Mouse (Mus musculus) hematopoietic stem cell, adult 5-6 weeks (primary cell): ENCODE measurements around the gene Gpr84. TPM values are rescaled to one million over a fixed set of nuclear protein-coding genes. Genes with fewer than 3 reads are reported as not detected.

Experiments used
- ATAC-seq, 2 experiments: fragments of 125-278 bp in 1 of 2; replicated peaks in 1 of 2; 2 replicates each; pipeline ENCODE4 v1.8.0; 2016 to 2017; ENCODE audit warnings: inconsistent platforms in 2 of 2, mild to moderate bottlenecking in 2 of 2, moderate number of reproducible peaks in 2 of 2, low read depth in 1 of 2, moderate TSS enrichment in 1 of 2; ENCODE audit not compliant: low FRiP score in 2 of 2, poor library complexity in 2 of 2, severe bottlenecking in 2 of 2, insufficient read depth in 1 of 2, low TSS enrichment in 1 of 2
- total RNA-seq: library from RNA; stranded (forward); fragments of 172-1452, 232-1000 nt; gene quantifications from 2 replicates; pipeline ENCODE4 v1.2.3, GENCODE M21; 2017

Gene Gpr84
- total RNA-seq, 1 experiment from 2014 or later, result 1.3 TPM

DNA sequence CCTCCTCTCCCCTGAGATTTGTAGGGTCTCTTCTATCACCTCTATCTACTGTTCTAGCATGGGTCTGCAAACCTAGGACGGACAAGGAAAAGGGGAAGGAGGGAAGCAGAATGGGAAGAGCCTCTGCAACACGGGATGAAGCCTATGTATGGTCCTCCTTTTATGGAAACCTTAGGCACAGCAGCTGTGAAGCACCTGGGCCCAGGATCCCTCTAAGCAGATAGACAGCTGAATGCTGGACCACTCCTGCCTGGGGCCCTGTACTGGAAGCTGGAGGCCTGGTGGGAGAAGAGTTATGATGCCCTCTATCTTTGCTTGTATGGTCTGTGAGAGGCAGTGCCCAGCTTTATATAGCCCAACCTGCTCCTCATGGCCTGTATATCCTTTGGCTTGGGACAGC lies 9.9 kb downstream of the Gpr84 start:
- ATAC-seq, result no peak

DNA sequence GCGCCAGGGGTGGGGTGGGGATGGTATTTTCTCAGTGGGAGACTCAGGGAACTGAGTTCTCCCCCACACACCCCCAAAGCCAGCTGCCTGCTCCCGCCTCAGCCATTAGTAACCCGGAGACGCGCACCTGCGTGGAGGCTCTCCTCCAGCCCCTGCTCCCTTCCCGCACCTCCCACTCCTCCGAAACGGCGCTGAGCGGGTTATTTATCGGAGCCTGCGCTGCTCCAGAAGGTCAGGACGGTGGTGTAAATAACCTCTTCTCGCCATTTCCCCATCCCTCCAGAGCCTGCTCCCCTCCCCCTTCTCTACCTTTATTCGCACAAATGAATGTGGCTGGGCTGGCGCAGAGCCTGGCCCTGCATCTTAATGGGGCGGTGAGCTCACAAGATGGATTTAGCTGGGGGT lies 10.3 kb downstream of the Gpr84 start:
- ATAC-seq, result no peak

DNA sequence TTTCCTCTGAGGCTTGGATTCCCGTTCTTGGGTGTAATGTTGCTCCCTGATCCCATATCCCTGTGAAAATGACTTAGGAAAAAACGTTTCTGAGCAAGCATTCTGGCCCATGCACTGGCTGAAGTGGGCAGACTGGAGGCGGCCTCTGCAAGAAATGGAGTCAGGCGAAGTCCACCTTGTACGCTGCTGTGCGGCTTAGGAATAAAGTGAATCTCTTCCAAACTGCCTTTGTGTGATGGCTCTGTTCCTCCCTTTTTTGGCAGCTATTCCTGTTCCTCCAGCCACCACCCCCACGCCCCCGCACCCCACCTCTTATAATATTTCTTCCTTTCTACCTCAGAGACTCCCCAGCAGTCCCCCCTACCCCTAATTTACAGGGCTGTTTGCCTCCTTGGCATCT lies 10.8 kb downstream of the Gpr84 start:
- ATAC-seq, result no peak

DNA sequence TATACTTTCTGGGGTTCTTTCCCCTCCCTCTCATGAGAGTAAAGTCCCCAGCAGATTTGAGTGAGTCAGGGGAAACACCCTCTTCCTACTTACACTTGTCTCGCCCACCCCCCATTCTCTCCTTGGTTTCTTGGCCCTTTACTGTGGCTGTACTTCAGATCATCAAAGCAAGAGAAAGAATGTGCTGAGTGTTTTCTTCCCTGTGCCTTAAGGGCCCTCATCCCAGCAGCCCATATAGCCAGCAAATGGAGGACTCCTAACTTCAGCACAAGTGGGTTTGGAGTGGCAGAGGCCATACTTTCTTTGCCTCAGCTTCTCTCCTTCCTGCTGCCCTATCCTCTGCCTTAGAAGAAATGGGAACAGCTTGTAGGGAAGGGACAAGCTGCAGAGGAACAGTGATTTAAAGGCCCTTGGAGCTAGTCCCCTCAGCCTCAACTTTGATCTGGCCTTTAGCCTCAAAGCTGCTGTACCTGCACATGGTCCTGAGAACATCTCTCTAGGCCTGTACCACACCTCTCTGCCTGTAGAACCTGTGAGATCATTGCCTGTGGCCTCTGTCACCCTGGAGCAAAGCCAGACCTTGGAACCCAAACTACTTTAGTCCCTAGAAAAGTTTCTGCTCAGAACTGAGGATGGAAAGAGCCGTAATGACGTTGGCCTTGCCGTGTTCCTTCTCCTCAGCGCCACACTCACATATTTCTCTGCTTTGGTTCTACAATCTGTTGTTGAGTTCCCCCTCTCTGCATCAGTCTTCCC lies 11.4 kb downstream of the Gpr84 start:
- no peak for ATAC-seq

DNA sequence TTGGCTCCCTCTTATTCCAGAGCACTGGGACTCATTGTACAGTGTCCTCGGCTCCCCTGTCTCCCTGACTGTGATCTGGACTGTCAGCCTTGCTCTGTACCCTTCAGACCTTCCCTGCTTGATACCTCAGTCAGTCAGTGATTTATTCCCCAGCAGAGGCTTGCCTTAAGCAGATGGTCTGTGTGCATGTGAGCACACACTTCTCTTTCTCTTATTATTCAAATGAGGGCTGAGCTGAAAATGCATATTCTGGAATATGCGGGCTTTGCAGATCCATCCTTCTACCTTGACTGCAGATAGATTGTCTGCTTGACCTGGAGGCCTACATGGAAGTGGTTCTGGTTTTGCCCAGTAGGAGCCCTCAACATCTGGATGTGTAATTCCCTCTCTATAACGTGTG lies 12.4 kb downstream of the Gpr84 start:
- ATAC-seq, result no peak

DNA sequence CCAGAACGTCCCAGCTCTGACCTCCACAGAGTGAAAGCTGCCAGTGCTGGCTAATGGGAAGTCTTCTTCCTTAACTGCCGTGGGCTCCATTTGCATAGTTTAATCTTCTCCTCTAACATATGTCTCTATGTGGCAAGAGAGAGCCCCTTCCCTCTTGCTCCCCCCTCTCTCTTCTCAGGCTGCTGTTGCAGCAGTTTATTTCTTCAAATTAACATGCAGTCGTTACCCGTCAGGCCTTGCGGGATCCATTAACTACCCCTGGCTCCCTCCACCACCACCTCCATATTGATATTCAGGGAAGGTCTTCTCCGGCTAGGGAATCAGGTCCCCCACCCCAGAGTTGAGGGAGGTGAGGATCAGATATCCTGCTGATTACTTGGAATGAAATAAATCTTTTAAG lies 13.1 kb downstream of the Gpr84 start:
- ATAC-seq, result no peak

DNA sequence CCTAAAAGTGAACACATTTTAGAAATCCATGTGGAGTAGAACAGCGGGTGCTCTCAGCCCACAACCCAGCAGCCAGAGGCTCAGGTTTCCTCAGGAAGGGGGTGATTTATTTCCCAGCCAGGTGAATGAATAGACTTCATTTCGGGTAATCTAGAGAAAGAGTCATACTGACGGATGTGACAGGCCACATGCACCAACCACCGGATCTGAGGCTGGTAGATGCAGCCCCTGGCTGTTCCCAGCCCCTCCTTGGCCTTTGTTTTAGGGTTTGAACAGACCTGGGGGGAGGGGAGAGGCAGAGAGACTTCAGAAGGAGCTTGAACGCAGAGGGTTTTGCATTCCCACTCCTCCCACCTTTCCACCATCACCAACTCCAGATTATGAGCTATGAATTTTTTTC lies 14.6 kb downstream of the Gpr84 start:
- ATAC-seq, result peak; percentile 72 to 84; a peak in 3 of 4 replicates

DNA sequence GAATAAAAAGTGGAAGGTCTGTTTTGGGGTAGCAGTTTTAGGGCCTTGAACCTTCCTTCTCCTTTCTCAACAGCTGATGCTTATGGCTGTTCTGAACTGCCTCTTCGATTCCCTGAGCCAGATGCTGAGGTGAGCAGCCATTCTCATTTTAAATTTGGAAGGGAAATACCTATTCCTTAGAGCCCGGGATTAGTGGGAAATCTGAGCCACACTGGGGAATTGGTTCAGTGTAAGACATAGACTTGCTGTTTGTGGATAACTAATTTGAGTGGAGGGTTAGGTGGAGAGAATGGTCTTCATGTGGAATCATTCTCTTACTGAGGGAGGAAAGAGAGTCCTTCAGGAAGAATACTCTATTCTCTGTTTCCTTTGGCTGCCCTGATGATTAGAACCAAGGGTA lies 15.8 kb downstream of the Gpr84 start:
- ATAC-seq, result no peak

DNA sequence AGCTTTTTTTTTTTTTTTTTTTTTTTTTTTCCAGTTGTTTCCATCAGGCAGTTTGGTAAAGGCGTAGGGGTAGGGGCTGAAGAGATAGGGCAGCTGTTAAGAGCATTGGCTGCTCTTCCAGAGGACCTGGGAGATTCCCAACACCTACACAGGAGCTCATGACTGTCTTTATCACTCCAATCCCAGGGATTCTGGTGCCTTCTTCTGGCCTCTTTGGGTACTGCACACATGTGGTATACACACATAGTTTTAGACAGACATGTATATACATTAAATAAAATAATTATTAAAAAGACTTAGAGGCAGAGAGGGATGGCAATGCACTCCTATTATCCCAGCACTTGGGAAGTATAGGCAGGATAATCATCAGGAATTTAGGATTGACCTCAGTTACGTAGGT lies 17.0 kb downstream of the Gpr84 start:
- no peak for ATAC-seq

DNA sequence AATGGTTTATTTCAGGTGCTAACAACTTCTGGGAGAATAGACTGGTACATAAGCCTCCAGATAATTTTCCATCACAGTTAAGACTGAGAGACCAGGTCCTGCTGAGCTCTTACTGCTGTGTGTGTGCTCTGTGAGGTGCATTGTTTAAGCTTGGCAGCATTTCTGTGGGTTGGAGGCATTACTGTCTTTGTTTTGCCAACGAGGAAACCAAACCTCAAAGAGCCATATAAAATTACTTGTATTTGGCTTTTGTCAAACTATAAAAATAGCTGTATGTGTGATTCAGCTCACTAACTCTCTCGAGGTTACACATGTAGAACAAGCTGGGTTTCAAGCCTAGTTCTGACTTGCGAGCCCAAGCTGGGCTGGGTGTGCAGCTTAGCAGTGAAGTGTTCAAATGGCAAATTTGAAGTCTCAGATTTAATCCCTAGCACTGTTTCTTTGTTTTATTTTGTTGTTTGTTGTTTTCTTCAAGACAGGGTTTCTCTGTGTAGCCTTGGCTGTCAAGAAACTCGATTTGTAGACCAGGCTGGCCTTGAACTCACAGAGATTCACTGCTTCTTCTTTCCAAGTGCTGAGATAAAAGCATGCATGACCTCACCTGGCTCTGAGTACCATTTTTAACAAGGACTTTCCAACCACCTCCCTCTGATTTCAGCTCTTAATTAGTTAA lies 17.6 kb downstream of the Gpr84 start:
- no peak for ATAC-seq

DNA sequence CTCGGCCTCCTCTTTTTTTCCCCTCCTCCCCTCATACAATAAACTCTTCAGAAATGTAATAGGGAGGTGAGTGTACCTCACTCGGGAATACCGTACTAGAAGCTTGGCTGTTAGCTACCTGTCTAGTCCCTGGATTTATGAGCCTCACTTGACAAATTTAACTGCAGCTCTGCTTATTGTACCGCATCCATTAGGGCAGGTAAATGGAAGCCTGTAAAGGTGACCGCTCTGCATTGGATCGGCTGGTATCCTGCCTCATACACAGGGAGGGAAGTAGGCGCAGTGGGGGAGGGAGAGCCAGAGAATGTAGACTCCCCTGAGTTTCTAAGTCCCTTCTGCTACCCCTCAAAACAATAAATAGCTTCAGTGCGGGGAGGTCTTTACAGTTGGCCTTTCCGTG lies 19.6 kb downstream of the Gpr84 start:
- ATAC-seq, result no peak

DNA sequence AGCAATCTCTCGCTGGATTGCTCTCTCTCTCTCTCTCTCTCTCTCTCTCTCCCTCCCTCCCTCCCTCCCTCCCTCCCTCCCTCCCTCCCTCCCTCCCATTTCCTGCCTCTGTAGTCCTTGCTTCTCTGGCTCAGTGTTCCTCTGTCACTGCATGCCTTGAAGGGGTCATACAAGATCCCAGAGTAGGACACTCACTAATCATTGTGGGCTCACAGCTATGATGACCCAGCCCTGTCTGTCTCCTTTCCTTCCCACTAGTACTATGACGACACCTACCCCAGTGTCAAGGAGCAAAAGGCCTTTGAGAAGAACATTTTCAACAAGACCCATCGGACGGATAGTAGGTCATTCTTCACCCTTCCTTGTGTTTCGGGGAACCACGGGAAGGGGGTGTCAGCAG lies 20.0 kb downstream of the Gpr84 start:
- no peak for ATAC-seq

DNA sequence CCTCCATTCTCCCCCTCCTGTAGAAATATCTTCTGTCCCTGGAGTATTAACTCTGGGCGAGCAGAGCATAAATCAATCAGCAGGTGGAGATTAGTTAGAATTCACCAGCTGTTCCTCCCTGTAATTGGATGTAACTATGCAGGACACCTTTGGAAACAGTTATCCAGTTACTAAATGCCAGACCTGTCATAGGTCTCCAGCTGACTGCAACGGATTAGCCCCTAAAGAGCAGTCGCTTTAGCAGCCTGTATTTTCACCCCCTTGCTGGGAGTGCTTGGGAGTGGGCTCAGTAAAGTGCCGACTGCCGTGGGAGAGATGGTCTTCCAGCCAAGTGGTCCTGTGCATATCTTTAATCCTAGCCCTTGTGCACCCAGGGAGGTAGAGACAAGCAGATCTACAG lies 20.8 kb downstream of the Gpr84 start:
- no peak for ATAC-seq

DNA sequence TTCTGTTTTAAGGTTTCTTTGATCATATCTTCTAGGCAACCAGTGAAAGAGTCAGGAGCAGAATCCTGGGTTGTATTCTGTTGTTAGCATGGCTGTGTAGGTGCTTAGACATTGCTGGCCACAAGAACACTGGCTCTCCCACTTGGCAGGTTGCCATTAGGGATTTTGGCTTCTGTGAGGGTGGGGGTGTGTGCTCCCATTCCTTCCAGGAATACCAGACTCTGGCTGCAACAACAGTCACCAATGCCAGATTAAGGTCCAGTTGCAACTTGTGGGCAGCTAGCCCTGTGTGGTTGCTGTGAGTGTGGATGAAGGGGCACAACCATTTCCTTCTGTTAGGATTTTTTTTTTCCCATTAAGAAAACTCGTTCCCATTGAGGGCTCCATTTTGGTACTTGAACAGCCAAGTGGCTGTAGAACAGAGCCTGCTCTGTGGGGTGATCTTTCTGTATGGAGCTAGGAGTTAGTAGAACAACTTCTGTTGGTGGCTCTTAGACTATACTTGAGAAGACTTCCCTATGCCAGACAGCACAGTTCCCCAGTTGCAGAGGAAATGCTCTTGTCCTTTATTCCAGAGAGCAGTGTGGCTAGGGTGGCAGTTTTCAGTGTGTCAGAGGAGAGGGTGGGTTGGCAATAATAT lies 24.5 kb downstream of the Gpr84 start:
- no peak for ATAC-seq

DNA sequence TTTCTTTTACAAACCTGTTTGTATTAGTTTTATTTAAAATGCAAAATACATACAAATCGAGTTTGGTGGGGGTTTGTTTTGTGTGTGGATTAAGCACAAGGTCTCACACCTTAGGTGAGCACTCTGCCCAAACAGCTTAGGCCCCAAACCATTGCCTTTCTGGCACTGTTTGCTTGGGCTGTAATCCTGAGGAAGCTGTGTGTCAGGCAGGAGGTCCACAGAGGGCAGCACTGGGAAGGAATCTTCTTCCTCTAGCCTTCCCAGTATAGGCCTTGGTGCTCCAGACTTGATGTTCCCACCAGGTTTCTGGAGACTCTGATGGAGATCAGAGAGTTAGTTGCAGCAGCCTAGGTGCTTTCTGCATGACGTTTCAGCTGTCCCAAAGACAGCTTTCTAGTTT lies 25.8 kb downstream of the Gpr84 start:
- no peak for ATAC-seq

DNA sequence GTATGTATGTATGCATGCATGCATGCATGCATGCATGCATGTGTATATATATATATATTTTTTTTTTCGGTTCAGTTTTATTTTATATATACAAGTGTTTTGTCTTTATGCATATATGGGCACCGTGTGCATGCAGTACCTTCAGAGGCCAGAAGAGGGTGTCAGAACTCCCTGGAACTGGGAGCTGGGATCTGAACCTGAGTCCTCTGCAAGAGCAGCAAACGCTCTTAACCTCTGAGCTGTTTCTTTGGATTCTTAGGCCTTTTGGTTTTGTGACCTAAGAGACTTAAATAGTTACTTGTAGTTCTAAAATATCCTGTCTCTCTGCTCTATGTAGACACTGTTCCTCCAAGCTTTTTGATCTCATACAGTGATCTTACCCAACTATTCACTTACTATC lies 26.3 kb downstream of the Gpr84 start:
- peak in 1 of 2 experiments; percentile 49; a peak in 1 of 4 replicates for ATAC-seq

DNA sequence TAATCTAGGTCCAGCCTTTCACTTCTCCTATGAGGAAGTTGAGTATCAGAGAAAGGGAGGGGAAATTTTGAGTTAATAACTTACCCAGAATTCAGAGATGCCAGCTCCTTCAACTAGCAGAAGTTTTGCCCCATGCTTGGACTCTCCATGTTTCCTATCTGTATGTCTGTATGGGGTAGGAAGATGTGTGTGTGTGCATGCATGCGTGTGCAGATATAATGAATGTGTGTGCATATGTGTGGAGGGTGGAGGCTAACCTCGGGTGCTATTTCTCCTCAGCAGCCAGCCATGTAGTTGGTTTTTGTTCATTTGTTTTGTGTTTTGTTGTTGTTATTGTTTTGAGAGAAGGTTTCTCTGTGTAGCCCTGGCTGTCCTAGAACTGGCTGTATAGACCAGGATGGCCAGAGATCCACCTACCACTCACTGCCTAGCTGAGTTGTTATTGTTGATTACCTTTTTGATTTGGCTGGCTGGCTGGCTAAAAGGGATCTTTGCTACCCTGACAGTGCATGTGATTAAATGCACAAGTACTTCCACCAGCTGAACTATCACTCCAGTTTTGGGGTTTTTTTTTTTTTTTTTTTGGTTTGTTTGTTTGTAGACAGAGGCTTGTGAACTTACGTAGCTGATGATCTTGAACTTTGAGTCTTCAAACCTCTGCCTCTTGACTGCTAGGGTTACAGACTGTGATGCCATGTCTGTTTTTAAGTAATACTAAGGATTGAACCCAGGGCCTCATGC lies 28.8 kb downstream of the Gpr84 start:
- ATAC-seq, result no peak
